ENCODE assay signal across 8 mouse cellular contexts in the genomic region with DNA sequence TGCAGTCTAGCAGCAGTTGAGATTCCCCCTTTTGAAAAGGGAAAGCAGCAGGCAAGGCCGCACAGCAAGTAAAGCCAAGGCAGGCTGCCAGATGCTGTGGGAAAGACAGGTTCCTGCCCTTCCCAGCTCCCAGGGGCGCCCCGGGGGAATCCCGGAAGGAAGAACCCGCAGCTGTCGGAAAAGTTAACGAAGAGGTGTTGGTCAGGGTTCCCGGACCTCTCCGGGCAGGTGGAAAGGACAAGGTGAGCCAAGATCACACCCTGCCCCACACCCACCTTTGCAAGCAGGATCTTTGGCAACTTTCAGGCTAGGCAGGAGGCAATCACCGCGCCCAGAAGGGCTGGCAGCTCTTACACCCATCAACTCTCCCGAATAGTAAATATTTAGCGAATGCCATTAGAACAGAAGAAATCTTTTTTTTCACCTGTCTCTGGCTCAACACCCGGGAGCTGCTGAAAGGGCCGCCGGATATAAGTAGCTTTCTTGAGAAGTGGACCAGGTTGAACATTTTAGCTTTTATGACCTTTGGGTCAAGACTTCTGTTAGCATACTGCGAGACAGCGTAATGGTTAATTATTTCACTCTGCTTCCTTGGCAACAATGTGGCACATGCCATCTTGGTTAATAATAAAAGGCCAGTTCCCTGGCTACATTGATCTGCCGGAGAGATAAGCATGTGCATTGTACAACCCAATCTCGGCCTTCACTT. TPM values are rescaled to one million over a fixed set of nuclear protein-coding genes. Genes with fewer than 3 reads are reported as not detected.
A peak's percentile ranks its signal among the peaks of the same experiment; 100 is the strongest.
DNase-seq lines count a peak whose midpoint lies in the region; ATAC-seq and TF ChIP-seq lines count a peak whose summit lies in the region.

No protein-coding gene starts in this region.

- no peaks in the 10 kb centered on the region for H3K4me1 ChIP-seq in hindbrain, embryonic 14.5 days (replicated peaks; ENCODE audit: control insufficient read depth, insufficient read depth, low read length)
- H3K4me1 ChIP-seq in hindbrain, embryonic 11.5 days (replicated peaks; ENCODE audit: control insufficient read depth, insufficient read depth, low read length), result no peaks in the 10 kb centered on the region
- peaks cover 7% of the 10 kb centered on the region; the same call in 1 of the 2 replicates for H3K4me1 ChIP-seq in heart, embryonic 12.5 days (replicated peaks)
- H3K4me1 ChIP-seq in kidney, postnatal 0 days (replicated peaks; ENCODE audit: insufficient read depth, low read length), result no peaks in the 10 kb centered on the region
- H3K4me1 ChIP-seq in neural tube, embryonic 15.5 days, result peaks cover 6% of the 10 kb centered on the region
- H3K4me1 ChIP-seq in hindbrain, embryonic 12.5 days, result no peaks in the 10 kb centered on the region

- H3K9ac ChIP-seq in hindbrain, embryonic 14.5 days, result no peak overlapping the region
- no peak overlapping the region for H3K9ac ChIP-seq in hindbrain, embryonic 11.5 days (ENCODE audit: low read depth, low read length)
- H3K9ac ChIP-seq in heart, embryonic 12.5 days, result no peak overlapping the region
- H3K9ac ChIP-seq in kidney, postnatal 0 days (ENCODE audit: low read depth, low read length), result peak overlapping the region; percentile 23; the same call in 1 of the 2 replicates
- no peak overlapping the region for H3K9ac ChIP-seq in neural tube, embryonic 15.5 days (replicated peaks)
- H3K9ac ChIP-seq in hindbrain, embryonic 12.5 days, result no peak overlapping the region

- H3K36me3 ChIP-seq in hindbrain, embryonic 14.5 days (replicated peaks; ENCODE audit: control insufficient read depth, insufficient read depth), result no peaks in the 10 kb centered on the region
- H3K36me3 ChIP-seq in hindbrain, embryonic 11.5 days (ENCODE audit: control insufficient read depth, insufficient read depth, low read length), result no peaks in the 10 kb centered on the region
- no peaks in the 10 kb centered on the region for H3K36me3 ChIP-seq in heart, embryonic 12.5 days
- H3K36me3 ChIP-seq in kidney, postnatal 0 days (ENCODE audit: insufficient read depth, low read length), result no peaks in the 10 kb centered on the region
- no peaks in the 10 kb centered on the region for H3K36me3 ChIP-seq in neural tube, embryonic 15.5 days
- H3K36me3 ChIP-seq in hindbrain, embryonic 12.5 days, result no peaks in the 10 kb centered on the region

- H3K4me3 ChIP-seq in hindbrain, embryonic 14.5 days (replicated peaks; ENCODE audit: low read length), result no peak overlapping the region
- H3K4me3 ChIP-seq in hindbrain, embryonic 11.5 days (ENCODE audit: low read depth, low read length), result no peak overlapping the region
- H3K4me3 ChIP-seq in heart, embryonic 12.5 days, result no peak overlapping the region
- H3K4me3 ChIP-seq in kidney, postnatal 0 days (replicated peaks; ENCODE audit: low read depth, low read length), result 0 out of 2 replicates have a peak overlapping the region, but pooled peaks have one; percentile 12
- no peak overlapping the region for H3K4me3 ChIP-seq in neural tube, embryonic 15.5 days (replicated peaks)
- no peak overlapping the region for H3K4me3 ChIP-seq in hindbrain, embryonic 12.5 days

- peak; percentile 30 for DNase-seq in hindbrain, embryonic 14.5 days (ENCODE audit: low spot score)
- DNase-seq in hindbrain, embryonic 11.5 days (ENCODE audit: low spot score), result no peak
- peak; percentile 32 for DNase-seq in kidney, postnatal 0 days (ENCODE audit: low spot score)
- DNase-seq in right cerebral cortex, adult 18-20 months, result no peak
- no peak for DNase-seq in spleen, adult 18-20 months

- no peak overlapping the region for H3K27ac ChIP-seq in hindbrain, embryonic 14.5 days
- no peak overlapping the region for H3K27ac ChIP-seq in hindbrain, embryonic 11.5 days (ENCODE audit: low read depth, low read length)
- H3K27ac ChIP-seq in heart, embryonic 12.5 days (ENCODE audit: poor library complexity, severe bottlenecking), result no peak overlapping the region
- H3K27ac ChIP-seq in kidney, postnatal 0 days, result peak overlapping the region; percentile 89
- peak overlapping the region; percentile 48; the same call in 1 of the 2 replicates for H3K27ac ChIP-seq in neural tube, embryonic 15.5 days (replicated peaks)
- H3K27ac ChIP-seq in hindbrain, embryonic 12.5 days, result no peak overlapping the region

- no peak for TF ChIP-seq CTCF in kidney, postnatal 0 days (IDR thresholded peaks at IDR 0.05; ENCODE audit: low read depth)

- H3K9me3 ChIP-seq in hindbrain, embryonic 14.5 days (ENCODE audit: control insufficient read depth, low read length), result no peaks in the 10 kb centered on the region
- H3K9me3 ChIP-seq in hindbrain, embryonic 11.5 days (ENCODE audit: control insufficient read depth, low read length), result no peaks in the 10 kb centered on the region
- H3K9me3 ChIP-seq in heart, embryonic 12.5 days (replicated peaks), result no peaks in the 10 kb centered on the region
- no peaks in the 10 kb centered on the region for H3K9me3 ChIP-seq in kidney, postnatal 0 days (replicated peaks; ENCODE audit: low read length)
- H3K9me3 ChIP-seq in neural tube, embryonic 15.5 days (replicated peaks), result no peaks in the 10 kb centered on the region
- no peaks in the 10 kb centered on the region for H3K9me3 ChIP-seq in hindbrain, embryonic 12.5 days (replicated peaks)

- no peak overlapping the region for H3K4me2 ChIP-seq in hindbrain, embryonic 14.5 days (replicated peaks)
- no peak overlapping the region for H3K4me2 ChIP-seq in hindbrain, embryonic 11.5 days (replicated peaks; ENCODE audit: low read depth, low read length)
- H3K4me2 ChIP-seq in heart, embryonic 12.5 days, result peak overlapping the region; percentile 34
- H3K4me2 ChIP-seq in kidney, postnatal 0 days (ENCODE audit: low read length), result peak overlapping the region; percentile 38
- H3K4me2 ChIP-seq in neural tube, embryonic 15.5 days, result peak overlapping the region; percentile 25
- H3K4me2 ChIP-seq in hindbrain, embryonic 12.5 days (replicated peaks), result no peak overlapping the region

- 52% methylated on average over 20 of the region's 20 CpGs for WGBS in hindbrain, embryonic 14.5 days
- 58% methylated on average over 20 of the region's 20 CpGs for WGBS in hindbrain, embryonic 11.5 days
- WGBS in heart, embryonic 12.5 days, result 47% methylated on average over 20 of the region's 20 CpGs
- WGBS in kidney, postnatal 0 days, result 34% methylated on average over 20 of the region's 20 CpGs
- 46% methylated on average over 20 of the region's 20 CpGs for WGBS in neural tube, embryonic 15.5 days
- WGBS in hindbrain, embryonic 12.5 days, result 48% methylated on average over 20 of the region's 20 CpGs

- no peak for ATAC-seq in hindbrain, embryonic 14.5 days (ENCODE audit: low FRiP score)
- no peak for ATAC-seq in hindbrain, embryonic 11.5 days (ENCODE audit: low FRiP score)
- ATAC-seq in heart, embryonic 12.5 days (ENCODE audit: insufficient number of reproducible peaks, low FRiP score), result no peak
- ATAC-seq in kidney, postnatal 0 days (replicated peaks; ENCODE audit: low FRiP score, low read depth), result peak; percentile 60
- no peak for ATAC-seq in neural tube, embryonic 15.5 days (ENCODE audit: low FRiP score)
- ATAC-seq in hindbrain, embryonic 12.5 days (ENCODE audit: low FRiP score), result no peak

- no peaks in the 10 kb centered on the region for H3K27me3 ChIP-seq in hindbrain, embryonic 14.5 days (ENCODE audit: control insufficient read depth, insufficient read depth, low read length)
- no peaks in the 10 kb centered on the region for H3K27me3 ChIP-seq in hindbrain, embryonic 11.5 days (ENCODE audit: control insufficient read depth, insufficient read depth, low read length)
- H3K27me3 ChIP-seq in heart, embryonic 12.5 days (replicated peaks), result no peaks in the 10 kb centered on the region
- H3K27me3 ChIP-seq in kidney, postnatal 0 days (ENCODE audit: insufficient read depth, low read length), result no peaks in the 10 kb centered on the region
- no peaks in the 10 kb centered on the region for H3K27me3 ChIP-seq in neural tube, embryonic 15.5 days (replicated peaks)
- H3K27me3 ChIP-seq in hindbrain, embryonic 12.5 days, result no peaks in the 10 kb centered on the region

RNA-seq across cellular contexts. Expression of a gene that starts 11.4 kb away (rescaled TPM):
- not detected in 2 replicates for polyA plus RNA-seq in hindbrain, embryonic 14.5 days (2014; fragmentation: Nextera tagmentation; extraction: Ambion mirVana)
- polyA plus RNA-seq in hindbrain, embryonic 11.5 days (2014; fragmentation: Nextera tagmentation; extraction: Ambion mirVana), result not detected in 2 replicates
- 8.9 and 10.4 TPM in 2 replicates for polyA plus RNA-seq in heart, embryonic 12.5 days (2016; fragmentation: Nextera tagmentation; extraction: Ambion mirVana)
- polyA plus RNA-seq in kidney, postnatal 0 days (2015; fragmentation: Nextera tagmentation; extraction: Ambion mirVana), result 0.41 and 1.0 TPM in 2 replicates
- 4.2 TPM in 1 of 2 replicates, not detected in the other for polyA plus RNA-seq in neural tube, embryonic 15.5 days (2015; fragmentation: Nextera tagmentation; extraction: Ambion mirVana)
- polyA plus RNA-seq in hindbrain, embryonic 12.5 days (2016; fragmentation: Nextera tagmentation; extraction: Ambion mirVana), result not detected in 2 replicates

RNA-seq across cellular contexts. Expression of a gene that starts 39.7 kb away (rescaled TPM):
- 207 and 215 TPM in 2 replicates for polyA plus RNA-seq in hindbrain, embryonic 14.5 days (2014; fragmentation: Nextera tagmentation; extraction: Ambion mirVana)
- 259 and 262 TPM in 2 replicates for polyA plus RNA-seq in hindbrain, embryonic 11.5 days (2014; fragmentation: Nextera tagmentation; extraction: Ambion mirVana)
- polyA plus RNA-seq in heart, embryonic 12.5 days (2016; fragmentation: Nextera tagmentation; extraction: Ambion mirVana), result 206 and 214 TPM in 2 replicates
- polyA plus RNA-seq in kidney, postnatal 0 days (2015; fragmentation: Nextera tagmentation; extraction: Ambion mirVana), result 284 and 295 TPM in 2 replicates
- 195 and 200 TPM in 2 replicates for polyA plus RNA-seq in neural tube, embryonic 15.5 days (2015; fragmentation: Nextera tagmentation; extraction: Ambion mirVana)
- 239 and 246 TPM in 2 replicates for polyA plus RNA-seq in hindbrain, embryonic 12.5 days (2016; fragmentation: Nextera tagmentation; extraction: Ambion mirVana)

RNA-seq across cellular contexts. Expression of a gene that starts 39.8 kb away (rescaled TPM):
- polyA plus RNA-seq in hindbrain, embryonic 14.5 days (2014; fragmentation: Nextera tagmentation; extraction: Ambion mirVana), result 147 and 156 TPM in 2 replicates
- polyA plus RNA-seq in hindbrain, embryonic 11.5 days (2014; fragmentation: Nextera tagmentation; extraction: Ambion mirVana), result 173 and 178 TPM in 2 replicates
- polyA plus RNA-seq in heart, embryonic 12.5 days (2016; fragmentation: Nextera tagmentation; extraction: Ambion mirVana), result 76.2 and 79.4 TPM in 2 replicates
- 160 and 164 TPM in 2 replicates for polyA plus RNA-seq in kidney, postnatal 0 days (2015; fragmentation: Nextera tagmentation; extraction: Ambion mirVana)
- polyA plus RNA-seq in neural tube, embryonic 15.5 days (2015; fragmentation: Nextera tagmentation; extraction: Ambion mirVana), result 137 and 147 TPM in 2 replicates
- 153 and 154 TPM in 2 replicates for polyA plus RNA-seq in hindbrain, embryonic 12.5 days (2016; fragmentation: Nextera tagmentation; extraction: Ambion mirVana)

RNA-seq across cellular contexts. Expression of a gene that starts 54.6 kb away (rescaled TPM):
- polyA plus RNA-seq in hindbrain, embryonic 14.5 days (2014; fragmentation: Nextera tagmentation; extraction: Ambion mirVana), result 8.2 and 9.1 TPM in 2 replicates
- polyA plus RNA-seq in hindbrain, embryonic 11.5 days (2014; fragmentation: Nextera tagmentation; extraction: Ambion mirVana), result 15.1 and 16.2 TPM in 2 replicates
- 56.5 and 58.0 TPM in 2 replicates for polyA plus RNA-seq in heart, embryonic 12.5 days (2016; fragmentation: Nextera tagmentation; extraction: Ambion mirVana)
- 35.9 and 38.9 TPM in 2 replicates for polyA plus RNA-seq in kidney, postnatal 0 days (2015; fragmentation: Nextera tagmentation; extraction: Ambion mirVana)
- polyA plus RNA-seq in neural tube, embryonic 15.5 days (2015; fragmentation: Nextera tagmentation; extraction: Ambion mirVana), result 8.8 and 16.6 TPM in 2 replicates
- 20.3 and 21.5 TPM in 2 replicates for polyA plus RNA-seq in hindbrain, embryonic 12.5 days (2016; fragmentation: Nextera tagmentation; extraction: Ambion mirVana)

Comparison
In these comparisons a context has a peak if more than half of its experiments do, and no peak if none do; other contexts are left out.
1. DNase-seq: peak in hindbrain, embryonic 14.5 days (single experiment) and kidney, postnatal 0 days (single experiment); none in hindbrain, embryonic 11.5 days (single experiment), right cerebral cortex, adult 18-20 months (single experiment) and spleen, adult 18-20 months (0 of 2).
2. H3K27ac ChIP-seq: peak in kidney, postnatal 0 days (single experiment) and neural tube, embryonic 15.5 days (single experiment); none in hindbrain, embryonic 14.5 days (single experiment), hindbrain, embryonic 11.5 days (single experiment), heart, embryonic 12.5 days (single experiment) and hindbrain, embryonic 12.5 days (single experiment).
3. H3K4me2 ChIP-seq: peak in heart, embryonic 12.5 days (single experiment), kidney, postnatal 0 days (single experiment) and neural tube, embryonic 15.5 days (single experiment); none in hindbrain, embryonic 14.5 days (single experiment), hindbrain, embryonic 11.5 days (single experiment) and hindbrain, embryonic 12.5 days (single experiment).